Mouse (Mus musculus): Measurements from ENCODE around the gene Olfr994.

The Olfr994 gene

DNA sequence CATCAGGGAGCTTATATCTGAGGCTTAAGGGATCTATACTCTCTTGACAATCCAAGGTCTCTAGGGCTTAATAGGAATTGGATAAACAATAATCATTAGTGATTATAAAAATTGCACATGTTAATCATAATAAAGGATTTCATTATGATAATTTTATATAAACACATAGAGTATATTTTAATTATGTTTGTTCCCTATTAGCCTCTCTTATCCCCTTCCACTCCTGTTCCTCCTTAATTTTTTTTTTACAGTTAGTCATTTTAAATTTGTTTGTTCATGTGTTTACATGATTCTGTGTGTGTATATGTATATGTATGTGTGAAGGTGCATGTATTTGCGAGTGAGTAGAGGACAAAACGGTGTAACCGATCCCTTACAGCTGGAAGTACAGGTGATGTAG lies at the start of gene Olfr994:
Gene Olfr994, minus strand, starts transcription at position 101 of the 400 bp plus-strand sequence.
- no peak for DNase-seq

DNA sequence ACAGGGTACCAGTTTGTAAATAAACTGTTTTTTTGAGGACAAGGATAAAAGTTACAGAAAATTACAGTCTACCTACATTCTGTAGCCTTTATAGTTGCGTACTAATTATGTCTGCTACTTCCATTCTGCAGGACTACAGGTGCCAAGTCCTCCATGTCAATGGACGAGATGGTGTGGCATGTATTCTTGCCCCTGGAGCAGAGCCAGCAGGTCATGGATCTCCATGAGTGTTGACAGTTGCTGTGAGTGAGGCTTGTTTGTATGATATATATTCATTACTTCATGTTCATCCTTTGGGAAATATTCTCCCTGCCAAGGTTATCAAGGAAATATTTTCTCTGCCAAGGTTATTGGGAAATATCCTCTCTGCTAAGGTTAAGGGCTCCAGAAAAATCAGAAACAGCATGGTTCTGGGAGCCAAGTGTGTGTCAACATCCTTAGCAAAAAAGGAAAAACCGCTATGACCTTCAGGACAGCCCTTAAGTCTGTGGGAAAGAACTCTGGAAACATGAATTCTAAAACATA lies 30.6 kb upstream of the Olfr994 start:
- peak; percentile 7 to 10 for DNase-seq

DNA sequence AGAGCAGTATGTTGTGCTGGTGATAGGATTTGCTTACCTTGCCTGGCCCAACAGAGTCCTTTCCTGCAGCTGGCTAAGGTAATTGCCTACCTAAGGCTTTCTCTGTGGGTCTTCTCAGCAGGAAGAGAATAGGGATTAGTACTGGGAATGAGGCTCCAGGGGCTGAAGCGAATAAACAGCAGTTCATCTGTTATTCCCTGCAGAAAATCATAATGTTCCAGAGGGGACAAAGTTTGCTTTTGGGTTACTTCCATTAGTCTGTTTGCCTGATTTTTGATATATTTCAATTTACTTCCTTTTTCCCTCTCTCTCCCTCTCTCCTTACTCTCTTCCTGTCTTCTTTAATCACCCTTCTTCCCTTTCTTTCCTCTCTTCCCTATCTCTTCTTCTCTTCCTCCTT lies 7.3 kb upstream of the Olfr994 start, which contains the start of gene Olfr995:
Gene Olfr995, minus strand, starts transcription at position 101 of the 400 bp plus-strand sequence.
- no peak for DNase-seq

DNA sequence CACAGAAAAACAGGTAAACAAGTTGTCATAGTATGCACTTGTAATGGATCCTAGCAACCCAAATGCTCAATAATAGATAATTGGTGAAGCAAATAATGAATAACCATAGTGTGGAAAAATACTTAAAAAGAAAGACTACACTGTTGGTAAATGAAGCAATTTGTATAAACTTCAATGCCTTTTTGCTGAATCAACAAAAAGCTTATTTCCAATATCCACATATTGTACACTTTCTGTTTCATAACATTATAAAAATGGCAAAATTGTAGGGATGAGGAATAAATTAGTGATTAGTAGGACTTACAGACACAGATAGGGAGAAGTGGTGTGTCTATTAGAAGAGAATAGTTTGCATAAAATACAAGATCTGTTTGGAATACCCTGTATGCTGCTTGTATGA lies 6.3 kb upstream of the Olfr994 start:
- DNase-seq = no peak

DNA sequence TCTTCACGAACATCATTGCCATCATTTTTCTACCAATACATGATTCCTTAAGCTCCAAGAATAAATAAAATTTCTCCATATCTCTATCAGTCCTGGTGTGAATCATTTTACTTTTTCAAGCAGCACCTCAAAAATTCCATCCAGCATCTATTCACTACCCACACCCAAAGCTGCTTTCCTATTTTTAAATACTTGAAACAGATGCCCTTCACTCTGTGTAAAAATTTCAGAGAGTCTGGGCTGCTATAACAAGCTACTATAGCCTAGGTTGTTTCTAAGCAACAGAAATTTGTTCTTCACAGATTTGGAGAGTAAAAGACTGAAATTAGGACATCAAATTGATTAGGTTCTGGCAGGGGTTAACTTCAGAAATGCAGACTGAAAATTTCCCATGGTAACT lies 10.4 kb downstream of the Olfr994 start:
- DNase-seq = no peak

DNA sequence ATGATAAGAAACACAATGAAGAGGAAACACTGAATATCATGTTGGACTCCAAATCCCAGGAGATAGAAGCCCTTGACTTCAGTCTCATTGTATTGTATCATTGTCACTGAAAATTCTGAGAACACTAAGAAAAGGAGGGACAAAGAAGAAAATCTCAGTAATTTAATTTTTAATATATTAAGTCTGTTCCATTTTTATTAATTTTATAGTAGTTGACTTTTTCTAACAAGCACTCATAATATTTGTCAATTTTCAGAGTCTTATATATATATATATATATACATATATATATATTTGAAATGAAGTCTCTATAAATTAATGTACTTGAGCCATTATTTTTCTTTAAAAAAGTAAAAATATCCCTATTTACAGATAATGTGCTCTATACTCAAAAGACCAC lies 21.5 kb downstream of the Olfr994 start, which contains the start of gene Olfr993:
Gene Olfr993, minus strand, starts transcription at position 101 of the 400 bp plus-strand sequence.
- DNase-seq = no peak

DNA sequence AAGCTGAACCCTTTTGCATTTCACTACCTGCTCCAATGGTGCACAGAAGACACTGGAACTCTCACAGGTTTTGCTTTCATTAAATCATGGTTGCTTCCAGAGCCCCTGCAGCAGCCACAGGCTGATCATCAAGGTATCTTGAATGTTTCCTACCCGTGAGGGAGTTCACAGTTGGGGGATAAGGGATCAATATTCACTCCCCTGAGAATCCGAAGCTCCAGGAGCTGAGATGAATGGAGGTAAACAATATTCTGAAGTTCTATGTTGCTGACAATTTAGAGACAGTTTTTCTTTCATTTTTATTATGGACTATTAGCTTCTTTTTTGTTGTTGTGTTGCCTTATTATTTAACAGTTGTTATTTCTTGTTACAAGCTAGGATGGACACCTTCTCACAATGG lies 26.9 kb downstream of the Olfr994 start, which contains the start of gene Olfr992:
Gene Olfr992, minus strand, starts transcription at position 101 of the 400 bp plus-strand sequence.
- no peak for DNase-seq

Measured in cerebellum, postnatal 10 days (tissue).